Mouse (Mus musculus) MN1 (cell line): ENCODE results near the gene Slc36a4.

Experiments
- DNase-seq: peaks from one replicate; pipeline ENCODE4 v3.0.0-alpha.2; 2016; ENCODE audit warnings: low spot score

The Slc36a4 gene

DNA sequence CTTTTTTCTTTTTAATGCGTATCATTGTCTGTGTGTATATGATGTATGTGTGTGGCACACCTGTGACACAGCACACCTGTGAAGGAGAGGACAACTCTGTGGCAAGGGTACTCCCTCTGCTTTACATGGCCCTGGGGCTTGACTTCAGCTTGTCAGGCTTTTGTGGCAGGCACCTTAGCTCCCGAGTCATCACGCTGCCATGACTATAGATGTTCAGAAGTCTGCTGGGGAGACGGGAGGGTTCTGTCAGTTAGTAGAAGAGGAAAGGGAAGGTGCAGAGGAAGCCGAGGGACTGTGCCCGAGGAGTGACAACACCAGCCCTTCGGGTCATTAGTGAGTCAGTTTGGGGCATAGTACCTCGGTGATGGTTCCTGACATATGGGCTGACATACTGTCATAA lies 13.0 kb downstream of the Slc36a4 start:
- DNase-seq = no peak

DNA sequence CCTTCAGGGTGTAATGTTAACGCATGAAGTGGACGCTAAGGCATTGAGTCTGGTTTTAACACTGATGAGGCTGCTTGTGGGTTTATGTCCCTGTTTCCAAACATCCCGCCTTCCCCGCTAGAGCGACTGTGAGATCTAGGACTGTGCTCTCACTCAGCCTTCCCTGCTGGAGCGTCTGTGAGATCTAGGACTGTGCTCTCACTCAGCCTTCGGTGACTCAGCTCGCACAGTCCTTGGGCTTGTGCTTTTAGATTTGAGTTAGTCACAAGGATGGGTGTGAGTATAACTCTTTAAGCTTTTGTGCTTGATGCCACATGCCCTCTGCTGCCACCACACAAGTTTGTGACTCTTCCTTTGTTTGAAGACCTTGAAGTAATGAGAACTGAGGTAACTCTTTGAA lies 17.6 kb downstream of the Slc36a4 start:
- no peak for DNase-seq

DNA sequence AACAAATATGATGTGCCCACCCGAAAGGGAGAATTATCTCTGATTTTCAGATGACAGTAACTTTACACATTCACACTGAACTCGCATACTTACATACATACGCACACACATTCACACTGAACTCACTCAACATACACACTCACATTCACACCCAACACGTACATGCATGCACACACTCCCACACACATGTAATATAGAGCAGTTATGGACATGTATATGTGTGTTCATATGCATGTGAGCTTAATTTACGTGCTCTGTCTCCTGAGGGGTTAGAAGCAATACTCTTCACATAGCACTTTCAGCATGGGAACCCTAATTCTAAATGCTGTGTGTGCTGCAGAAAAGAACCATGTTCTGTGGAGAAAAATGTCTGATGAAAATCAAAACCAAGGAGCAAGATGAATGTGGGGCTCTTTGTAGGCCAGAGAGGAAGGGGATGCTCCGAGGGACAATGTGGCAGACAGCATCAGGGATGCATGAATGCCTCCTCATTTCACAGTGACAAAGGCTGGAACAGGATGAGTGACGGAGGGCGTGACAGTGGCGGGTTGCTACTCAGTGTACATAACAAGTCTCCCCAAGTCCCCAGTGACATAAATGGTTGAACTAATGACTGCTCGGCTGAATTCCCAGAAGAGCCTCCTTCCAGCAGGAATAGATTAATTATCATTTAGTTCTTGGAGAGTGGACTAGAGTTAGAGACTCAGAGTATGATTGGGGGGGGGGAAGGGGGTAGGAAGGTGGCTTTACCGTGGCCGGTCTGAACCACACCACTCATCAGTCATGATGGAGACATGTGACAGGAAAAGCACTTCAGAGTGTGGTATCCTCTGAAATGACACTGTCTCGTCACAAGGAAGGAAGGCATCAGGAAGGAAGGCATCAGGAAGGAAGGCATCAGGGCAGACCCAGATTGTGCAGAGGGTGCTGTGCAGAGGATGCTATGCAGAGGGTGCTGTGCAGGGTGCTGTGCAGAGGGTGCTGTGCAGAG lies 22.5 kb downstream of the Slc36a4 start:
- no peak for DNase-seq

DNA sequence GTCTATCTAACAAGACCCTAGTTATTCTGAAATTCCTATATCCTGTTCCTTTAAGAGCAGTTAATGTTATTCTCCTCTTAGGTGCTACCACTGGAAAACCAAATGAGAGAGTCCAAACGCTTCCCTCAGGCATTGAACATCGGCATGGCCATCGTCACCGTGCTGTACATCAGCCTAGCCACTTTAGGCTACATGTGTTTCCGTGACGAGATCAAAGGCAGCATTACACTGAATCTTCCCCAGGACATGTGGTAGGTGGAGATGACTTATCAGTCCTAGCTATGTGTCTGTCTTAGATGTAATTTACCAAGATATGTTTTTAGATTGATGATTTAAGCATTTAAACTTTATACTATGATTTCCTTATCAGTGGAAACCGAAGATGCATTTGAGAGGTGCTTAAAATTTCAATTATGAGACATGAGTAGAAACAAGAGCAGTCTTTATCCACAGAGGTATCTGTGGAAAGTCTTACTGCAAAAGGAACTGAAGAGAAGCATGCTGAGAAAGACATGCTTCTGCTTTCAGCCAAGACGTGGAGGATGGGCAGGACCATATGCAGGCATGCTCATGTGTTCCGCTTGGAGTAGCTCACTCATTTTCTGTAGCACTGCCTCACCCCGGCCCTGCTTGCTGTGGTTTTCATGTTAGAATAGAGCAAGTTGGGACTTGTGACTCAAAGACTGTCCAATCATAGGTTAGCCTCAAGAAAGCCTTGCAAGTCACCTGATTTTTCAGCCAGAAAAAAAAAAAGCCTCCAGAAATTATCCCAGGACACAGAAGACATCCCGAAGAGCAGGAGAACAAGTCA lies 24.7 kb downstream of the Slc36a4 start:
- DNase-seq = no peak

DNA sequence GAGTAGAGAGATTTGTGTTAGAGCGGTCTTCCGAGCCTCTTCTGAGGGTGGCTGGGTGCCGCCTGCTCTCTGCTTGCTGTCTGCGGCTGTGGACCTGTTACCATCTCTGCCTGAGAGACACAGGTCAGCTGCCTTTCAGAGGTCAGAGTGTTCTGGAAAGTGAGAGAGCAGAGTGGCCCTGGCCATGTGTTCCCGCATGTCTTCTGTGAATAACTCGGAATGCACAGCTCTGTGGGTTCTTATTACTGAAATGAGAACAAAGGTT lies 25.3 kb downstream of the Slc36a4 start:
- DNase-seq = no peak

DNA sequence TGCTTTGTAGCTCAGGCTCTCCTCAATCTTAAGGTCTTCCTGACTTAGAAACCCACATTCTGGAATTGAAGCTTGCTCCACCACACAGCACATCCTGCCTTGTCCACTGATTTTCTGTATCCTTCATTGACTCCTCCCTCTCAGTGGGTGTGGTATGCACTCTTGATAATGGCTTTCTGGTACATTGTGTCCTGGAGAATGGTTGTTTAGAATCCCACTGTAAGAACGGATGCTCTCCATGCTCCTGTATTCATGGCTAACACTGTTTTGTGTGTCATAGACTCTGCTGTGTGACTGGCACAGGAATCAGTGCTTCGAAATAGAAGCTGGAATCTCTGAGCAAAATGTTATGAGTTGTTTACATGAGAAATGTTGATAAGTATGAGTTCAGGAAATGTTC lies 28.0 kb downstream of the Slc36a4 start:
- no peak for DNase-seq

DNA sequence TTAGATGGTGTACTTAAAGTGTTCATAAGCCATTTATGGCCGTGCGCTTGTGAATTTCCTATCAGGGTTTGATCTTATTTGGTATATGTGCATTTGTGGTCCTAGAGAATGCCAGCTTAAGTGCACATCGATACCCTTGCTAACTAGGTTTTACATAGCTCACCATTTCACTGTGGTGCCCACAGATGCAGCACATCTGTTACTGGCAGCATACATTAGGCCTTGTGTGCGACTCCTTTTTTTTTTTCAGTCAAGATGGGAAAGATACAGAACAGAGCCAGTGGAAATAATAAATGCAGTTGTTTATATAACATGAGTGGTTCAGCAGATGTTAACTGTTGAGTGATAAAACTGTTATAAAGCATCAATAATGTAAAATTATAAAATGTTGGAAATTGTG lies 31.9 kb downstream of the Slc36a4 start:
- DNase-seq = no peak

DNA sequence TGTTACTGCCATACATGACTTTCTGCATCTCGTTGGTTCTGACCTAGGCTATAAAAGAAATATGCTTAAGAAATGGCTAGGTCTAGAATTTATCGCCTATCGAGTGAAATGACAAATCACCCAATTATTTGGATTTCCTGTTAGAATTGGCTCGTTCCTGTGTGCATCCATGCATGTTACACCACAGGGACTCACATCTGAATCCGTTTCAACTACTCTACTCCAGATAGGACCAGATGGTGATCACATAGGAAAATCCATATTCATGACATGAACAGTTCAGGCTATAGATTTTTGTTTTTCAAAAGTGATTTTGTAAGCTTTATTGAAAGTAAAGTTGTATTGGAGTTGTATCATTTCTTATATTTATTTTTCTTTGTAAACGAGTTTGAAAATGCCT lies 32.4 kb downstream of the Slc36a4 start:
- no peak for DNase-seq

DNA sequence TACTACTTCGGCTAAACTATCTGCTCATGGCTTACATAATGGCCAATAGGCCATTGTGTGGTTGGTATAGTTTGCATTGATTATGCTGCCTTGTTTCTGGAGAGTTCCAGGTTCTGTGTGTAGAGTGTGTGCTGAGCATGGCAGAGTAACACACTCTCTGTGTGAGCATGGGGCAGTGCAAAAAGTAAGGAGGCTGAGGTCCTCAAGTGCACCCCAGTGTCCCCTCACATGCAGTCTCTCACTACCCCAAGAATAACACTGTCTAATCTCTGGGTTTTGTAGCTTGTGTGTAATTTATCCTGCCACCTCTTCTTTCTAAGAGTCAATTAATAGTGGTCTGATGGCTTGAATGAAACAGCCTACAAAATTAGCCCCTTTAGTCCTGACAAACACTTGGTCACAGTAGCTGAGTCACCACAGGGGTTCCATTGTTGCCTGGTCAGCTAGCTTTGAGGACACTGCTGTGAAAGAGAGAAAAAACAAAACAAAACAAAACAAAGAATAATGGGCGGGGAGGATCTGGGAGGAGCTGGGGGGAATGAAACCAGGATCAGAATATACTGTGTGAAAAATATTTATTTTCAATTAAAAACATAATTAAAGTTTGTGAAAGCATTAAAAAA lies 36.6 kb downstream of the Slc36a4 start:
- no peak for DNase-seq

DNA sequence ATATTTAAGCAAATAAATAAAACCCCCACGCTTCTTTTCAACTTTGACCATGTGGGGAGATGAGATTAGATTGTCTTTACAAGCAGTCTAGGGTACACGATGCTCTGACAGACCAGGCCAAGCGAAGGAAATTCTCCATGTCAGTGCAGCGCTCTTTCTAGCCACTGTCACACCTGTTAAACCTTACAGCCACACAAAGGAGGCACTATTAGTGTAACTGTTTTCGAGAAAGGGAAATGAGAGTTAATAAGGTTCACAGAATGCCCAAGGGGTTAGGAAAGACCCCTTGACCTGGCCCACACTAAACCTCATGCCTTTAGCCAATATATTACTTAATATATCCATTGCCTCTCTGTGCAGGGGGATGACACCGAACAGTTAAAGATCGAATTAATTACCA lies 37.1 kb downstream of the Slc36a4 start:
- no peak for DNase-seq

DNA sequence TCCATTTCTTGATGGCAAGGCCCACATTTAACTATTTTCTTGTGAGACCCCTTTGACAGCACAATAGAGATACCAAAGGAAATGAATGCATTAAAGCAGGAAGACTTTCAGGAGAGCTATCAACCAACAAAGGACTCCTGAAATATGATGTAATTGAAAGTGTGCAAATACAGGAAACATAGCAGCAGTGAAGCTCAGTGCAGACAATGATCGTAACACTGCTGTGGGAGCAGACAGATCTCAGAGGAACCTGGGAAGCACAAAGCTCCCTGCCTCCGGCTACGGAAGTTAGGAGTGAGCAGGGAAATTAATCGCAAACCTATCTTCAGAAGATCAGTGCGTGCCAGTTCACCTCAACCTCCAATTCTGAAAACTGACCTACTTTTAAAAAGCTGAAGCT lies 38.8 kb downstream of the Slc36a4 start:
- DNase-seq = no peak

DNA sequence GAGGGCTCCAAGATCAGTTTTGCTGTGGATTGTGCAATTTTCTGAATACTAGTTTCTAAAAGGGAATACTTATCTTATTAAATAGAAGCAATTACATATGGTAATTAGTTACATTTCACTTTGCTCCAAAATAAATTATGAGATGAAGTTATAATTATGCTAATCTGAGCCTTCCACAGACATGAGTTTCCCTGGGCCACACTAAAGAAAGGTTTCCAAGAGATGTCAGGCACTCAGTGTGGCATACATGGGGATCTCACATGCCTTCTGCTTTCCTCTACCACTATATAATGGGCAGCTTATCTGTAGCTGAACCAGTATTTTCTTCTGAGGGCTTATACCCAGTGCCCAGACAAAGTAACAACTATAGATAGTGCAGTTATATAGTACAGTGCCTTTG lies 49.8 kb downstream of the Slc36a4 start:
- no peak for DNase-seq

DNA sequence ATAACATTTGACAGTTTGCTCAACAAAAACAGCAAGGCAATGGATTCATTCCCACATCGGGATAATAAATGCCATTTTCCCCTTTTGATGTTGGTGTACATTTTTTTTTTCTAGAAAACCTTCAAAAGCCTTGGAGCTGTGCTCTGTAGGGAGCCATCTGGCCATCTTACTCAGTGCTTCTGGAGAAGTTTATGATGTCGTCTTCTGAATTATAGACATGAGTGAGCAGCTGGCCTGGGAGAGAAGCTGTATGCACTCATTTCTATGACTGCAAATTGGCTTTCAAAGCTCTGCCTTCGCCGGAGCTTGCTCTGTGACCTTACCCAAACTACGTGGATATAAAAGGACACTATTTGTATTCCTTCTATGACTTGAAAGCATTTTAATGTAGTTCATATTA lies 56.8 kb downstream of the Slc36a4 start:
- DNase-seq = no peak

DNA sequence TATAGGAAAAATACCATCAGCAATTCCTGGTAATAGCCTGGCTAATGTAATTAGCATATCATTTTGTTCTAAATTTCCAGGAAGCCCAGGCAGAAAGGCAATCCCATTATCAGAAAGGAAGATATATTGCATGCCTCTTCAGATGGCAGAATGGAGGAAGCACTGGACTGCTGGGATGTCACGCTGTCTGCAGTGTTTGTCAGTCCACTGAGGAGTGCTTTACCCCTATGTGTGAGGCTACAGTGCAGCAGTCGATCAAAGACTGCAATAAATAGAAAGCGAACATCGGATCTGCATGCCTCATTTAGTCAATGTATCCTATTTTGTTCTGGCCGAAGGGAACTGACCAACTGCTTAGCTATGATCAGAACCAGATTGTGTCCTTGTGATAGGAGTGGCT lies 57.3 kb downstream of the Slc36a4 start:
- no peak for DNase-seq

DNA sequence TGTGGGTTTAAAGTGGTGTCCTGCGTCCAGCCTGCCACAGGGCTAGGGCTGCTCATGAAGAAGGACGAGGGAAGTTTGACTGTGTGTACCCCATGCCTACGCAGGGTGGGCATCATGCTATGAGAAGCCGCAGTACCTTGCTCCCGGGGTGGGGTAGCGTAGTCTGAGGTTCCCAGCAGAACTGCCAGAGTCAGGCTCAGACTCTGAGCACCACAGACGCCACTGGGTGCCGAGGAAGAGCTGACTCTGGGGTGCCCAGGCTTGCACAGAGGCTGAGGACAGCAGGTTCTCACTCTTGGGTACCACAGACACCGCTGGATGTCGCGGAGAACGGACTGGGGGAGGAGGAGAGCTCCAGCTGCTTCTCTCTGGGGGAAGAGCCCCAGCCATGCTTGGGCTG lies 63.2 kb downstream of the Slc36a4 start:
- DNase-seq = no peak

DNA sequence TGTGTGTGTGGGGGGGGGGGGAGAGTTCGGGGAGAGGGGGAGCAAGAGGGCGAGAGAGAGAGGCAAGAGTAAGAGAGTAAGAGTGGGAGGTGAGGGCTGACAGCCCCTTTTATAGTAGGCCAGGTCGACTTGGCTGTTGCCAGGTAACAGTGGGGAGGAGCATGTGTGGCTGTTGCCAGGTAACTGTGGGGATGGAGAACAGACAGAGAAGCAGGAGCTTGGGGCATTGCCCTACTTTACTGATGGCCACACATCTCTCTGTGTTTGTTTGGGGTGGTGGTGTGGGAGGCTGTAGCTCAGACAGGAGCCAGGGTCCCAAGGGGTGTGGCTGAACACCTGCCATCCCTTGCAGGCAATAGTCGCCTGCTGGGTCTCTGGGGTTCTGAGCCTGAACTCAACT lies 63.9 kb downstream of the Slc36a4 start:
- no peak for DNase-seq

DNA sequence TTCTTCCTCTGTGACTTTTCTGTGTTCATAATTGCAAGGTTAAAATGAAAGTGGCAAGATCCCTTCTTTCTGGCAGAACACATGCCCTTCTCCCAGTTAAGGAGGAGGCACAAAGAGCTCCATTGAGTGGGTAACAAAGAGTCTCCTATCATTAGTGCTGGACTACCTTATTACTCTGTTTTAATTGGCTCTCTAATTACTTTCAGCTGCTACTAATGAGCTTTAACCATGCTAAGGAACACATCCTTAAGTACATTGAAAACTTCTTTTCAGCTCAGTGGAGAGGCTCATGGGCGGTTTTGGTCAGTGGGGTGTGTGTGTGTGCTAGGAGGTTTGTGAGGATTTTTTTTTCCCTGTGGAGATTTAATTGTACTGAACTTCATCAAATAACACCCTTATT lies 65.4 kb downstream of the Slc36a4 start:
- DNase-seq = no peak

DNA sequence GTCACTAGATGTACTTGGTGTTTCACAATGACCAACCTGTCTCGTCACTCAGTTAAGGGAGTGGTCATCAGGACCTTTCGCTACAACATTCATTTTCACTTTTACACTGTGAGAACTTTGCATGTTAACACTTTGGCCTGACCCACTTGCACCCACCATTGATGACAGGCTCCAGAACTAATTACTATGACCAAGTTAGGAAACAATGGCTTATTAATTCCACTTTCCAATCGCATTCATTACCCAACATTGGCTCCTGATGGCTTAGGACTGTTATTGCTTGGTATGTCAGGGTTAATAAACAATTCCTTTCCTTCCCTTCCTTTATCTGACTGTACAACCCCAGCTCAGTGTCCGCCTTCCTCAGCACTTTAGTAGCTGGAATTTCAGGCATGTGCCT lies 72.4 kb downstream of the Slc36a4 start:
- no peak for DNase-seq

DNA sequence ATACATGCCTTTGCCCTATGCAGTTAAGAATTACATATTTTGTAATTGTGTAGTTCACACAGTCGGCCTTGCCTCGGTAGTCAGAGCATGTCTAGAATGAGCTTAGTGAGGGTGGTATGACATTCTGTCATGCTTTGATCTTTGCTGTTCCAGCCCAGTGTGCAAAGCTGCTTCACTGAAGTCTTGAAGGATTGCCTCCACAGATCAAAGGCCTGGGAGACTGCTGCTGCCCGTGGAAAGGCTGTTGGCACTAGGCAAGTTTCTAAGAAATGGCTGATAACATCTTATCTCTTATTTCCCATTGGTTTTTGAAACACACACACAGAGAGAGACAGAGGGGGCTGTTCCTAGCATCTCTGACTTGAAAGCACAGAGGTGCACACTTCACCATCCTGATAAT lies 76.7 kb downstream of the Slc36a4 start:
- no peak for DNase-seq

DNA sequence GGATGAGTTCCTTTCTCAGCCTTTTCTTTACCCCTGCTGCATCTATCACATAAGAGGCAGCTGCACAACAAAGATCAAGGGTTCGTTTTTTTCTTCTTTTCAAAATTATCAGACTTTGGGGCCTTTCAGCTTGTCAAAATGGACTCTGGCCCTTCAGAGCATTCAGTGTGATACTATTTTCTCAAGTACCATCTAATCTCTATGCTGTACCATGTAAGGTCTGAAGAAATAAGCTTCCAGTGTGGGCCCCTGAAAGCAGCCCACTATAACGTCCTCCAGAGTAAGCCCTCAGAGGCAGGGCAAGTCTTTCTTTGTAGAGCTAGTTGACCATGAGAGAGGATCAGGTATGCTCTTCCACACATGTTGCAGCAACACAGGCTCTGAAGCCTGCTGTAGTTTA lies 77.1 kb downstream of the Slc36a4 start:
- DNase-seq = no peak

DNA sequence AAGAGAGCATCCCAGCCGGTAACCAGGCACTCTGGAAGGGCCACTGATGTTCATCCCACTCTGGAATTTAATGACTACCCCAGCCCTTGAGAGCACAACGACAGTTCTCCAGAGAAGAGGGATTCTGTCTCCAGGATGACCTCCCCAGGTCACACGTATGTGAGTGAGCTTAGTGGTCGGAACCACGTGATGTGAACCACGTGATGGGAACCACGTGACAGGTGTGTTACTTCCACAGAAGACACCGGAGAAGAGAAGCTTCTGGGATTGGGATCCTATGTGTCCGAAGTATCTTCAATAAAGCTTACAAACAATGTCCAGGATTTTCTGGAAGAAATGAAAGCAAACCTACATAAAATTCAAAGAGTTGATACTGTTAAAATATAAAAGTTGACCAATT lies 82.5 kb downstream of the Slc36a4 start:
- no peak for DNase-seq
